Mouse (Mus musculus) urinary bladder, postnatal 14 days (tissue): ENCODE measurements around the gene Samd3.

Experiments
- DNase-seq: peaks from one replicate; pipeline ENCODE4 v3.0.0; 2021; ENCODE audit warnings: low spot score

Samd3 gene

DNA sequence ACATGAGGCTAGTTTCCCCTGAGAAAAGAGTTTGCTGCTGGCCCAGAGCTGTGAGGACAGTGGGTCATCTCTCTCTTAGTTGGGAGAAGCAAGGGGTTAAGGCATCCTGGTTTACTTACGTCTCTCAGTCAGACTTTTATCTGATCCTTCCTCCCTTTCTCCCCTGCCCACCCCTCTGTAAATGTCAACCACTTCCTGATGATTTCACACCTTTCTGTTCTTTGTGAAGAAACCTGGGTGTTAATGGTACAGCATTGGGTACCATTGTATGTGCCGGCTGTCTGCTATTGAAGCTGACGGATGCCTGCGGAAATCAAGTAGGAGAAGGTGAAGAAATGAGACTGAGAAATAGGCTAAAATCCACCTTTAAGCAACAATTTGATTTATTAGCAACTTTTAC lies at the start of gene Samd3:
Samd3 (plus strand) TSS at position 220 of the 400 bp plus-strand sequence.
- DNase-seq, result no peak

DNA sequence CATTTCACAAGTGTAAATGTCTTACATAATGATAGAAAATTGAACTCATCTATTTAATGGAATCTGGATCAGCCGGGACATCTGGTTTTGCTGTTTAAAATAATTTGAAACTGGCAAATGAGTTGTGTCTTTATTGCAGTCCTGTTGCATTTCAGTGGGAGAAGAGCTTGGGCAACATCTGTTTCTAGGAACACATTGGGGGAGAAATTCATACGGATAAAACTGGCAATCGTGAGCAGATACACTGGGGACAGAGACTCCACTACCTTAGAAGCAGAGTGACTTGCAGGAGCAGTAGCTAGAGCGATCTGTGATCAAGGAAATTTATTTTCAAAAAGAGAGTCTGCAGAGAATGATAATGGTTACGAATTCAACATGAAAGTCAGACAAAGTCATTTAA lies 44.2 kb upstream of the Samd3 start:
- no peak for DNase-seq

DNA sequence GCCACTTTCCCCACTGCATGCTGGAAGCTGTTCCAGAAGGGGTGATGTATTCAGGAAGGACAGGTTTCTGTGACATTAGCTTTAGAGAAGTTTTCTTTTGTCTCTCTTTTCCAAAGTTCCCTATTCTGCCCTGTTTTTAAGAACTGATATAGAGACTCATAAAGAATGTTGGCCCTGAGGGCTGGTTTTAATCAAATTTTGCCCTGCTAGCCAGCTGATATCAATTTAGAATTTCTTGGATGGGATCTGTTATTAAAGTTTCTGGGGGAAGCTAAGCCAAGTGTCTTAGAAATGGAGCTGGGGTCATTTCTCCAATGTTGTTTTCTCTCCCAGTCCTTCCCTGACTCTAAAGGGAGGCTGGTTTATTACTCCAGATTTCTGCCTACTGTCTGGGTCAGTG lies 38.7 kb upstream of the Samd3 start:
- no peak for DNase-seq

DNA sequence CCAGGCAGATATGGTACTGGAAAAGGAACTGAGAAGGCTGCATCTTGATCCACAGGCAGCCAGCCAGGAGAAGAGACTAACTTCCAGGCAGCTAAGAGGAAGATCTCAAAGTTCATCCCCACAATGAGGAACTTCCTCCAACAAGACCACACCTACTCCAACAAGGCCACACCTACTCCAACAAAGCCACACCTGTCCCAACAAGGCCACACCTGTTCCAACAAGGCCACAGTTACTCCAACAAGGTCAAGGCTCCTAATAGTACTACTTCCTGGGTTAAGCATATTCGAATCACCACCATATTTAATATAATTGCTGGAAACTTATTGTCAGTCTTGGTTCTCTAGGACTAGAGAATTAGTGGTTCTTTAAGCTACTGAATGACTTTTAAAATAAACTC lies 34.6 kb upstream of the Samd3 start:
- no peak for DNase-seq

DNA sequence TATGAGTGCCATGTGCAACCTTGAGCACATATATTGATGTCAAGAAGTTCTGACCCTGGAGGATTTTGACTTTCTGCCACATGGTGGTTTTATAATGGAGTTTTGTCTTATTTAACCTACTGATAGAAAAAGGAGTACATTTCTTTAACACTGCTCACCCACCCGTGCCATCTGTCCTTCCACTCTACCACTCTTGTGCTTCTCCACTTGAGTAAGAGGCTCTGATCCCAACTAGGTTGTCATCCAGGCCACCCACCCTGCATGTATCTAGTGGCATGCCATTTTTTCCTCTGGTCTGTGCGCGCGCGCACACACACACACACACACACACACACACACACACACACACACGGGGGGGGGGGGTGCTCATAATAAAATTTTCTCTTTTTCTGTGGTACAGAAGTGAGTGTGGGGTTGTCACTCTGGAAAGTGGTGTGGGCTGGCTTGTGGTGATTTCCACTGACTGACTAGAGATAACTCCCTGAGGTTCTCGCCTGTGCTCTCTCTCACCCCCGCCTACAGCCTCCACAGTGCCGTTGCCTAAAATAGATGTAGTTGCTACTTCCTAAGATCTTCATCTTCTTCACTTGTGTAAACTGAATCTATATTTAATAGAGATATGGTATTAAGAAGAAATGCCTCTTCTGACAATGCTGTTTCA lies 26.7 kb upstream of the Samd3 start:
- DNase-seq, result no peak

DNA sequence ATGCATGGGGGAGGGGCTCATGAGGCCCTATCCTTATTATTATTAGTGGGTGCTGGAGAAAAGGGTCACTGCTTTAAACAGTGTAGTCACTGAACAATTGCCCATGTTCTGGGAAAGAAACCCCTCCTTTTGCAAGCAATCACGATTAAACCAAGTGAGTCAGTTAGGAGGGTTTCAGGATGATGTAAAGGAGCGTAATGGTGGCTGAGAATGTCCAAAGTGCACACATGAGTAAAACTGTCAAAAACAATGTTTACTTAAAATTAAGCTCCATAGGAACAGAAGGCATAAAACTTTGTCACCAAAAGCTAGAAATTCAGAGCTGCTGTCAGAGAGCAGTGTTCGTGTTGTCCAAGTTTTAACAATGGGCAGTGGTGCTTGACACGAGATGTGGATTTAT lies 8.8 kb upstream of the Samd3 start:
- DNase-seq, result no peak

DNA sequence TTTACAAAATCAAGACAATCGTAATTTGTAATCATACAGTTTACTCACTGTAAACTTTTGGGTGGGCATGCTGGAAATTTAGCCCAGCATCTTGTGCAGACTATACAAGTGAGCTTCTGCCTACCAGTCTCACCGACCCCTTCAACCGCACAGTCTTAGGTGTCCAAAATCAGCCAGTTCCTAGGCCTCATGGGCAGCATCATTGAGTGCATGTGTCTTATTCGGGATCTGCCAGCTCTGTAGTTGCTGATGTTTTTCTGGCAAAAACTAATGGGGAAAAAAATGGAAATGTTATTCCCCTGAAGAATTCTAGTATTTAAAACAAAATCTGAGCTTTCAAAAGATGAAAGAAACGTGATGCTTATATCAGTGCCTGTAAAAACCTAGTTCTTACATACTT lies 3.3 kb upstream of the Samd3 start:
- no peak for DNase-seq

DNA sequence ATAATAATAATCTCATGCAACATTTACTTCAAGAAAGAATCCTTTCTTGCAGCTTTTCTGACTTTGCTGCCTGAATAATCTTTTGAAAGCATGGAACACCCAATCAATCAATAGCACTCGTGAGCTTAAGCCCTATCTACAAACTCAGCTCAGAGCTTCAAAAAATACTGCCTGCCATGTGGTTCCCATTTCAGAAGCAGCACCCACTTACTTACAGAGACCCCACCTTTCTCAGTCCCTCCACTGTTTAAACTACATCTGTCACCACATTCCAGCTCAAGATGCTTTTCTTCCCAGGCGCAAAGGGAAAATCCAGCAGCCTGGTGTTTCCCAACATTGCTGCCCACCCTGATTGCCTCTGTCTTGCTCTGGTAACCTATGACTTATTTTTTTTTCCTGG lies 2.8 kb upstream of the Samd3 start:
- no peak for DNase-seq

DNA sequence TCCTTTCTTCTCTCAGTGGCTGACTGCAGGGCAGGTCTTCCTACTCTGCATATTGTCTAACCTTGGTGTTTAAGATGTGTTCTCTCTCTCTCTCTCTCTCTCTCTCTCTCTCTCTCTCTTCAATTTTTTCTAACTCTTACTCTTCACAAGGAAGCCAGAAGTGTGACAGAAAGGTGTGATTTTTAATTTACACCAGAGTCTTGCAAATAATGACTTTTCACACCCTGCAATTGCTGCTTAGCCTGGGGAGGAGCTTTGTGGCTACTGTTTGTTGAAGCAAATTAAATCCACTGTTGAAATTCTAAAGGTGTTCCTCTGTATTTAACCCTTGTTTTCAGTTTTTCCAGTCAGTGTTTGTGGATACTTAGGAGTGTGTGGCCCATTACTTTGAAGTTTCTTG lies 1.3 kb upstream of the Samd3 start:
- no peak for DNase-seq

DNA sequence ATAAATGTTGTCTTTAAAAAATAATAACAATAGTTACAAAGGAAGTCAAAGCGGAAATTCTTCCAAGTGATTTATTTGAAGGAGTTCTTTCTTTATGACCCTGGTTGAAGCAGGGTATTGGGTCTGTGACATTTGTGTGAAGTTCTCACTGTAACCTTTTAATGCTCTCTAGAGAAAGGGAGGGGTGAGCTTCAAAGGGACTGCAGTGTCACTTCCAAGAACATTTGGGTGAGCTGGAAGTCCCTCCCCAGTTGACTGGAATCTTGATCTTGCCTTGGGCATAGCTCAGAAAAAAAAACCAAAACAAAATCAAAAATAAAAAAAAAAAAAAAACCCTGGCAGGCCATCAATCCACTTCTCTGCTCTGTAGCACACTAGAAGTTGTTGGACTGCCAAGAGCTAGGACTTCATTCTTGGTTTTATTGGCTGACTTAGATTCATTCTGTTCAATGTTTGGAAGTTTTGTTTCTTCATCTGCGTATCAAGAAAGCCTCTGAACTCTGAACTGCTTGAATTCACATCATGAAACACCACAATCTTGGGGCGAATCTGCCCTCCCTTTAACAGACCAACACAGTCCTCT lies 2.7 kb downstream of the Samd3 start:
- no peak for DNase-seq

DNA sequence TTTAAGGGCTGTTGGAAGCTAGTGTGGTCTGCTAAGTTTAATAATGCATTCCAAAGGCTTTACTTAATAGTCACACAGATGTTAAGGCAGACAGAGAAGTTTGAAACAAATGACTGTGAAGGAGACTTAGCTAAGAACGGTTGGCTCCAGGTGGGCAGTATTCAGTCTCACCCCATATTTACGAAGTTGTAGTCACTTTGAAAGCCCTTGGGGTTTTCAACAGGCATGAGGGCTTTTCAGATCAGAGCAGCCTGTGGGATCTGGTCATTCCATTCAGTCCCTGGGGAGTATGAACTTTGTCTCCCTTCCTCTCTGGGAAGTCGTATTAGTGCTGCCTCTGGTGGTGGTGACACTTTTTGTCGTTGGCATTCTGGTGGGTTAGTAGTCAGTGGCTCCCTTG lies 9.1 kb downstream of the Samd3 start:
- DNase-seq, result no peak

DNA sequence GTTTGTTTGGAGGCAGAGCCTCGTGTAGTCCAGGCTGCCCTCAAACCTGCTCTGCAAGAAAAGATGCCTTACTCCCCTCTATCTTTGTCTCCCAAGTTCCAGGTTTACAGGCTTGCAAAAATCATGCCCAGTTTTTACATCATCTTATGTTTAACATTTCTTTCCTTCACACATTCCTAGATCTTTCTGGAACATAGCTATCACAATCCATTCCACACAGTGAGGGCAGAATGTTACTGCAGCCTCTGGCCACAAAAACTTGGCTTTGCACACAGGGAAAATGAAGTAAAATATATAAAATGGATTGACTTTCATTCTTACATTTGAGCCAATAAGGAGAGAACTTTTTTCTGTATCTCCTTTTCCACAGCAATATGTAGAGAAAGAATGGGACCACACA lies 9.6 kb downstream of the Samd3 start:
- DNase-seq, result no peak

DNA sequence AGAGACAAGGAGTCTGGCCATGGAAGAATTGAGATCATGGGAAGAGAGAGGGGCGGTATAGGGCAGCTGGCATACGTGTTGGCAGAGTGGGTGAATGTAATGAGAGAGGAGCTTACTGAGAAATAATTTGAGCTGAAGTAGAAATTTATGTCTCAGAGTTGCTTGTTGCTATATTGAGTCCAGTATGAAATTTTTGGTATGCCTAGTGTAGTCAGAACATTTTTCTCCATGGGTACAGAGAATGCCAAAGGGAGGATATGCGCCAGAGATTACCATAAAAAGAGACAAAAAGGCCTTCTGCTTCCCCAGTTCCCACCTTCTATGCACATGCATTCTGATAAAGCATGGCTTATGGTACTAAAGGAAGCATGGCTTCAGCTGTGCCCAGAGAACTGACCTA lies 13.7 kb downstream of the Samd3 start:
- no peak for DNase-seq

DNA sequence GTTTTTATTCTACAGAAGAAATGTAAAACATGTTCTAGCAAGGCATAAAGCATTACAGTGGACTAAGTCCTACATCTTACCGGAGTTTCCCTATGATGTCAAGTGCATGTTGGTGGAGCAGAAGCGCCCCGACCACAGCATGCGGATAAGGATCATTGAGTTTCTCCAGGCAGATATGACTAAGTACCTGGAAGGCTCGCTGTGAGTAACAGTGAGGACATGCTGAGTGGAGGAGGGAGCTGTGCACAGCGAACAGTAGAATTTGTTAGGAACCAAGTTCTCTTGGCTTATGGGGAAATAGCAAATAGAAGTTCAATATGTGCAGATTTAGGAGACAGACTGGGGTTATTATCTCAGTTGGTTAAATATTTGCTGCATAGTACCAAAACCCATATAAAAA lies 15.0 kb downstream of the Samd3 start:
- DNase-seq, result no peak

DNA sequence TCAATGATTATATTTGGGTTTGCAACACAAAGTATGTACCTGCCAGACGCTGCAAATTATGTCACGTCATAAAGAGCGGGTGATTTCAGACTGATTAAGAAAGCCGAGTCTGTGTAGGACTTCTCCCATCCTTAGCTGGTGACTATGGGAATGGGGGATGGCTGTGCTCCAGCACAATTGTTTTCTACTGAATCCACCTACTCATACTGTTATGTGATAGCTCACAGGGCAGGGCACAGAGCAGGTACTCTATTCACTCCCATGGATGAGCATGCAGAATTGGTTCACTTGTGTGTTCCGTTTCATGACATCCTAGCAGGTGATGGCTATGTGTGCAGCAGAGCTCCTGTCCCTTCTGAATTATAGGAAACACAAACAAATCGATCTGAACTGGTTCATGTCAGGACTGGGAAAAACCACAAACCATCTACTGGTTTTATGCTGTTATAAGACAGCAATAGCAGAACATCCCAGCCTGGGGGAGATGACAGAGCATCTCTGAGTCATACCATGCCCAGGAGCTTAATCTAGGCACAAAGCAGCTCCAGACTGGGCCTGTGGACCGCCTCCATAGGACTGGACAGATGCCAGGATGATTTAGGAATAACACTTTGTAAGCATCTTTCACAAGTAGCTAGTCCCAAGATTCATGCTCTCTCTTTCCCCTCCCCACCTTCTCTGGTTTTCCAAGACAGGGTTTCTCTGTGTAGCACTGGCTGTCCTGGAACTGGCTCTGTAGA lies 20.1 kb downstream of the Samd3 start:
- no peak for DNase-seq

DNA sequence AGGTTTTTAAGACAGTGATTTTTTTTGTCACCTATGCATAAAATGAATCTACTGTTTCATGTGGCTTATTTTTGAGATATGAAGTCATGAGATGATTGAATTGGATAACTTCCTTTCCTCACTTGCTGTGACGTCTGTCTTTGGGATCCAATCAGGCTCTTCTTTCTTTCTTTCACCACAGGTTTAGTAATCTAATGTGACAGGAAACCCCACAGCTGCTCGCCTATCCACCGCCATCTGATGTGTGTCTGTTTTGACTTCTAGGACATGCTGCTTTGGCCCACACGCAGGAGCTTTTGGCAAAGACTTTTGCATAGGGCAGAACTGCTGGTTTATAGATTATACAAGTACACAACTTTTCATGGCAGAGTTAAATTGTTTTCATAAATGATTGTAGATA lies 30.4 kb downstream of the Samd3 start:
- no peak for DNase-seq

DNA sequence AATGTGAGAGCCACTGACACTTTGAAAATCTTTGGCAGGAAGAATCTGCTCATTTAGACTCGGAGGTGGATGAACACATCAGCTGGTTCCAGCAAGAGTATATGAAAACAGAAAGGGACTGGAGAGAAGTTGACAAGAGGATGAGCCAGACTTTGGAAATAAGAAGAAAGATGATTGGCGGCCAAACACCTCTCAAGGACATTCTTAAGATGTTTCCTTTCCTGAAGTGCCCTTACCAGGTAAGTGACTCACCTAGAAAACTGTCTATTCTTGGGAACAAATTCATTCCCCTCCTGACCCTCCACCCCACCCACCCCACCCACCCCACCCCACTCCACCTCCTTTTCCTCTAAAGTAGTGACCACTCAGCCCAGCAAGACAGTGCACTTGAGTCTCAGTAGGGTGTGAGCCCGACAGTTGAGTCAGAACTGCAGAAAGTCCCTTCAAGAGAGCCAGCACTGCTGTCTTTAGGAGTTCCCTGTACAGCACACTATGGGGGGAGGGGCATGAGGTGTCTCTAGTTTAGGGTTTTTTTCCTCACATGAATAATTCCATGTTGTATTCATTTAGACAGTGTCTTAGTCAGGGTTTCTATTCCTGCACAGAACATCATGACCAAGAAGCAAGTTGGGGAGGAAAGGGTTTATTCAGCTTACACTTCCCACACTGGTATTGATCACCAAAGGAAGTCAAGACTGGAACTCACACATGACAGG lies 34.4 kb downstream of the Samd3 start:
- DNase-seq, result no peak

DNA sequence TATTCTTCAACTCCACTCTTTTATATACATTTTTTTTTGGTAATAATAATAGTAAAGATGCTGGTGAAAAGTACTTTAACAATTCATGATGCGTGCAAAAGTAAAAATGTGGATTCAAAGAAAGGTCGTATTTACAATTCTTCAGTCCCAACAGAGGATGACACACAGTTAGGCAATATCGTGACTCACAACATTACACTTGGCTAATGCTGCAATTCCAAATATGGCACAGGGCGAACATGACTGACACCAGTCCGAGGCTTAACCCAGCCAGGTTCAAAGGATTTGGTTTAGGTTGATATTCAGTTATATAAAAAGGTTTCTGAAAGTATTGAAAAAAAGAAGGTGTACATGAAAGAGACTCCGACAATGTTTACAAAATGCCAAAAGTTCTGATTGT lies 45.9 kb downstream of the Samd3 start:
- DNase-seq, result no peak

DNA sequence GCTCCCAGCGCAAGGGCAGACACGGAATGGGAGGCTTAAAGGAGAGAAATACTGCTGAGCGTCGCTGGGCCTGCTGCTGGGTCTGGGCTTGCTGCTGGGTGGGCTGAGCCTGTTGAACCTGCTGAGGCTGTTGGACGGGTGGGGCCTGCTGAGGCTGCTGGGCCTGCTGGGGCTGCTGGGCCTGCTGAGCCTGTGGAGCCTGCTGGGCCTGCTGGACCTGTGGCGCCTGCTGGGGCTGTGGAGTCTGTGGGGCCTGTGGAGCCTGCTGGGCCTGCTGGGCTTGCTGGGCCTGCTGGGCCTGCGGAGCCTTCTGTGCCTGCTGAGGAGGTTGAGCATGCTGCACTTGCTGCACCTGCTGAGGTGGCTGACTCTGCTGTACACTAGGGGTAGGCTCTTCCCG lies 50.5 kb downstream of the Samd3 start:
- DNase-seq, result no peak

DNA sequence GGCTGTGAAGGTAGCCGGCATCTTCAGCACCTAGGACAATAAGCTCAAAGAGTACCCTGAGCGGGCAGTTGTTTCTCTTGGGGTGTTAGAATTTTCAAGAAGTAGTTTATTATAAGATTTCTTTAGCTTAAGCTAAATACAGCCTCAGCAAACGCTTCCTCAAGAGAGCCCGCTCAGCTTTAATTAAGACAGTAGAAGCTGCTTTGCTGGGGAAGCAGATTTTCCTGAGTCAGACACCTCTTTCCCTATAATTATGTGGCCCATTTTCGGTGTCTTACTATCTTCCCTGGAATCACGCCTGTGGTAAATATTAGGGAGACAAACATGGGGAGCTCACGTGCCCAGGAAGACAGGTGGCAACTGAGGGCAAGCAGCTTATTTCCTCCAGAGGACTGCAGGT lies 57.6 kb downstream of the Samd3 start:
- no peak for DNase-seq

DNA sequence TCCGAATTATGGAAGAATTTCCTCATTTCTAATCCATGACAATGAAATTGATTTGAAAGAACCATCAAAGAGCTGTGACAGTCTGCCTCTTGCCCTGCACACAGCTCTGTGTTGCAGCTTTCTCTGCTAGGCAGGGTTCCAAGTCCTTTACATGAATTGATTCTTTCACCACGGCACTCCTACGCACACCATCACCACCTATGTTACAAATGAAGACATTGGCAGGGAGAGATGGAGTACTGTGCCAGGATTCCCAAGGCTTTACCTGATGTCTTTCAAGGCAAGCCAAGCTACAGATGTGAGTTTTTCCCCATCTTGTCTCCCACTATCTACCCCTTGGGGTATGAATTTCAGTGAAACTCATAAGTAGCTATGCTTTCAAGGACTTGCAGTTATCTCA lies 67.7 kb downstream of the Samd3 start:
- no peak for DNase-seq

DNA sequence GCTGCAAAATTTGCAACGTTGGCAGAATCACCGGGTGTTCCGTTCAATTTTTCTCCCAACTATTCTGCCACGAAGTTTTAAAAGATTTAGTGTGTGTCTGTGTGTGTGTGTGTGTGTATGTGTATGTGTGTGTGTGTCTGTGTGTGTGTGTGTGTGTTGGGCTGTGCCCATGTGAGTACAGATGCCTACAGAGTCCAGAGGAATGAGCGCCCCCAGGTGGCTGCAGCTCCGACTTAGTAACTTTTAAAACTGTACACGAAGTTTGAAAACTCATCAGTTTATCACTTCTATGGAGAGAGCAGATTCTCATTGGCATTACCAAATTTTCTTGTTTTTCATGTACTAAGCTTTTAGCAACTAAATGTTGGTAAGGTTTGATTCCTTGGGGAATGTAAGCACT lies 68.1 kb downstream of the Samd3 start:
- no peak for DNase-seq

DNA sequence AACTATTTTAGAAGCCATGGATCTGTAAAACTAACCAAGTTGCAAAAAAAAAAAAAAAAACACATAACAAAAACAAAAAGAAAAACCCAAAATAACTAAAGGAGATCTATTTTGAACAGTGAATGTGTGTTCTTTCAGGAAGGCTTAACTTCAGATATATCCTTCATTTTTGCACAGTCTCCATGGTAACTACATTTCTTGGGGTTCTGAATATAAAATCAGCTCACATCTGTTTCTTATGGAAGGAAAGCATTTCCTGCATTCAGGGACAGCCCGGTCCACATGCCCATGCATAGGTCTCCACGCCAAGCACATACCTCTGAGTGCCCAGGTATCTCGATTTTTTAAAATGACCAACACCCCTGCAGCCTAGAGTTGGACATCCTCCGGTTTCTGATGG lies 72.8 kb downstream of the Samd3 start:
- no peak for DNase-seq
